Mouse (Mus musculus): Measurements from ENCODE around the gene Alpl.

DNA sequence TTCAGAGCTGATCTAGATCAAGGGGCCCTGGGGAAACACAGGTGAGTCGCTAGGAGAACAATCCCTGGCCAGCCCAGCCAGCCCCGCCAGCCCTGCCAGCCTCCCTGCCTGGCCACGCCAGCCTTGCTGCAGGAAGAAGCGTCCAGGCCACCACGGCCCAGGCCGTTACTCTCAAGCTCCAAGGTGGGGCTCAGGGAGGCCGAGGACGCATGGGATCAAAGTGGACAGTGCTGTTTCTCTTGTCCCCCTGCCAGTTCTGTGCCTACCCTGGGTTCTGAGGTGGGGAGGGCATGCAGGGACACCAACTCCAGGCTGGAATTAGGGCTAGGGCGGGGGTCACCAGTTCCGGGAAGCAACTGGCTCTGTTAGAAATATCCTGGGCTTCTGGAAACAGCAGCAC, 64.3 kb downstream of the Alpl start:
- TF ChIP-seq CTCF (IDR thresholded peaks at IDR 0.05; ENCODE audit: control insufficient read depth, insufficient read depth, insufficient replicate concordance, low read depth, low read length), result no peak
- no peak for TF ChIP-seq POLR2A (IDR thresholded peaks at IDR 0.05; ENCODE audit: control insufficient read depth, low read depth, low read length)

All from testis, adult 2 months (tissue).